Mouse (Mus musculus) lung, adult 2 months (tissue): ENCODE data around the gene Dusp3. TPM values are rescaled to one million over a fixed set of nuclear protein-coding genes. Genes with fewer than 3 reads are reported as not detected.

Experiments
- DNase-seq: peaks from one replicate; pipeline ENCODE4 v3.0.0; 2022
- H3K4me1 ChIP-seq: fragments of 200-500 bp; 2 replicates; pipeline ENCODE4 v1.6.1; 2011; ENCODE audit warnings: low read length; ENCODE audit not compliant: control insufficient read depth, insufficient read depth
- H3K4me3 ChIP-seq: fragments of 200-500 bp; replicated peaks from 2 replicates; pipeline ENCODE3; 2011; ENCODE audit warnings: low read depth, mild to moderate bottlenecking, control low read depth, low read length; ENCODE audit errors: extremely low read depth
- CTCF ChIP-seq: fragments of 200-500 bp; IDR thresholded peaks from 2 replicates; pipeline ENCODE4 v1.5.1; 2011; ENCODE audit warnings: mild to moderate bottlenecking, low read length, control low read depth; ENCODE audit not compliant: insufficient read depth
- POLR2A ChIP-seq: fragments of 200-500 bp; IDR thresholded peaks from 2 replicates; pipeline ENCODE4 v1.6.1; 2011; ENCODE audit warnings: low read depth, mild to moderate bottlenecking, control low read depth, low read length, borderline replicate concordance; ENCODE audit errors: extremely low read depth
- WGBS: fragments of 180-500 bp; shearing (Covaris S2); methylation state at CpG from one replicate; pipeline ENCODE4 v1.1.7; 2018; 5-methylcytosine and 5-hydroxymethylcytosine counted together
- polyA plus RNA-seq: library from polyadenylated mRNA; depleted of rRNA; stranded (reverse); fragments of >200 nt; gene quantifications from 2 replicates; pipeline ENCODE4 v1.2.3, GENCODE M21; 2012

The Dusp3 gene
- polyA plus RNA-seq, 1 experiment: 176 TPM

GRCm38 (mm10) chr11:102016136-102016535, 29.3 kb upstream of the Dusp3 start:
- no peak for DNase-seq
- no peaks in the 10 kb centered on the region for H3K4me1 ChIP-seq
- TF ChIP-seq POLR2A: no peak
- TF ChIP-seq CTCF: no peak
- H3K4me3 ChIP-seq: no peak overlapping the region
- 92% methylated on average over 1 of the region's 1 CpGs for WGBS

GRCm38 (mm10) chr11:102015472-102015871, 28.7 kb upstream of the Dusp3 start:
- no peak for DNase-seq
- H3K4me3 ChIP-seq: no peak overlapping the region
- WGBS: 76% methylated on average over 6 of the region's 6 CpGs
- TF ChIP-seq POLR2A (no peak), CTCF (no peak)
- H3K4me1 ChIP-seq: no peaks in the 10 kb centered on the region

- Histone ChIP-seq H3K4me1 (peaks cover 3% of the 10 kb centered on the region; the same call in 1 of the 2 replicates), H3K4me3 (no peak overlapping the region)
- DNase-seq: no peak
- WGBS: 79% methylated on average over 8 of the region's 8 CpGs
- TF ChIP-seq CTCF (no peak), POLR2A (no peak)
Observed at GRCm38 (mm10) chr11:102013201-102013600, 26.4 kb upstream of the Dusp3 start.

- peaks cover 3% of the 10 kb centered on the region; the same call in 1 of the 2 replicates for H3K4me1 ChIP-seq
- 84% methylated on average over 8 of the region's 8 CpGs for WGBS
- TF ChIP-seq CTCF: no peak
- no peak for TF ChIP-seq POLR2A
- no peak for DNase-seq
- H3K4me3 ChIP-seq: no peak overlapping the region
Observed at GRCm38 (mm10) chr11:102011510-102011909, 24.7 kb upstream of the Dusp3 start.

GRCm38 (mm10) chr11:102010140-102010539, 23.3 kb upstream of the Dusp3 start:
- DNase-seq: no peak
- Histone ChIP-seq H3K4me3 (no peak overlapping the region), H3K4me1 (peaks cover 3% of the 10 kb centered on the region; the same call in 1 of the 2 replicates)
- 90% methylated on average over 13 of the region's 13 CpGs for WGBS
- TF ChIP-seq POLR2A (no peak), CTCF (no peak)

- TF ChIP-seq POLR2A (no peak), CTCF (no peak)
- Histone ChIP-seq H3K4me1 (peaks cover 3% of the 10 kb centered on the region; the same call in 1 of the 2 replicates), H3K4me3 (no peak overlapping the region)
- WGBS: 44% methylated on average over 15 of the region's 15 CpGs
- DNase-seq: no peak
Observed at GRCm38 (mm10) chr11:102008954-102009637, 22.3 kb upstream of the Dusp3 start.

- no peak for TF ChIP-seq POLR2A
- TF ChIP-seq CTCF: no peak
- Histone ChIP-seq H3K4me1 (peaks cover 3% of the 10 kb centered on the region; the same call in 1 of the 2 replicates), H3K4me3 (no peak overlapping the region)
- 84% methylated on average over 8 of the region's 8 CpGs for WGBS
- no peak for DNase-seq
Observed at GRCm38 (mm10) chr11:102008372-102008771, 21.6 kb upstream of the Dusp3 start.

- Histone ChIP-seq H3K4me1 (peaks cover 3% of the 10 kb centered on the region; the same call in 1 of the 2 replicates), H3K4me3 (no peak overlapping the region)
Observed at GRCm38 (mm10) chr11:102006688-102007087, 19.9 kb upstream of the Dusp3 start.

GRCm38 (mm10) chr11:102006271-102006670, 19.5 kb upstream of the Dusp3 start:
- H3K4me1 ChIP-seq: peaks cover 3% of the 10 kb centered on the region; the same call in 1 of the 2 replicates
- DNase-seq: no peak
- no peak for TF ChIP-seq CTCF
- TF ChIP-seq POLR2A: no peak
- 81% methylated on average over 9 of the region's 9 CpGs for WGBS
- H3K4me3 ChIP-seq: no peak overlapping the region

More at GRCm38 (mm10) chr11:102006688-102007087, 19.9 kb upstream of the Dusp3 start:
- no peak for TF ChIP-seq POLR2A
- WGBS: 91% methylated on average over 5 of the region's 5 CpGs
- no peak for DNase-seq

- TF ChIP-seq POLR2A (no peak), CTCF (peak; percentile 20; the same call in 1 of the 2 replicates)
- Histone ChIP-seq H3K4me1 (peaks cover under 1% of the 10 kb centered on the region; the same call in 1 of the 2 replicates), H3K4me3 (no peak overlapping the region)
- DNase-seq: no peak
- 91% methylated on average over 8 of the region's 8 CpGs for WGBS
Observed at GRCm38 (mm10) chr11:102004251-102004650, 17.4 kb upstream of the Dusp3 start.
